8 mouse cellular contexts compared by ENCODE assay signal in the genomic region with DNA sequence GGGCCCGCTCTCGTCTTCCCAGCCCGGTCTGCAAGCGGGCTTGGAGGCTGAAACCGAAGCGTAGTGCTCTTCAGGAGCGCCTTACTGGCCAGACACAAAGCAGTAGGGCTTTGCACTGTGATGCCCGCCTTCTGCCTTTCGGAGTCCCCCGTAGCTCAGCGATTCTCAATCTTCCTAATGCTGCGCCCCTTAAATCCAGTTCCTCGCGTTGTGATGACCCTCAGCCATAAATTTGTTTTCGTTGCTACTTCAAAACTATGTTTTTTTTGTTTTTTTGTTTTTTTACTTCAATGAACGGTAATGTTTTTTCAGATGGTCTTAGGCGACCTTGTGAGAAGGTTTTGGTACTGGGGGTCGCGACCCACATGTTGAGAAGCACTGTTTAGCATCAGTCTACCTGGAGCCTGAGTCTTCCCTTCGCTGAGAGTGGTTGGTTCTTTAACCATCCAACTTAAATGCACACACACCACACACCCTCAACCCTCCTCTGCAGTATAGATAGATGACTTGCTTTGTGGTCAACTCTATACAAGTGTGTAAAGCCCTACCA. TPM values are rescaled to one million over a fixed set of nuclear protein-coding genes. Genes with fewer than 3 reads are reported as not detected.
DNase-seq lines count a peak whose midpoint lies in the region; ATAC-seq and TF ChIP-seq lines count a peak whose summit lies in the region.

No protein-coding gene starts in this region.

- no peak for TF ChIP-seq POLR2A in bone marrow macrophage, adult 2 months (IDR thresholded peaks at IDR 0.05; ENCODE audit: borderline replicate concordance, low read depth, low read length)

- no peak for DNase-seq in heart, adult 9 months (ENCODE audit: low spot score in 2 of 2)
- no peak for DNase-seq in hindbrain, embryonic 14.5 days (ENCODE audit: low spot score)
- no peak for DNase-seq in right cerebral cortex, postnatal 10 days (ENCODE audit: low spot score in 2 of 2)
- DNase-seq in cerebellum, postnatal 10 days: no peak
- DNase-seq in adrenal gland, postnatal 25 days: no peak

- H3K27me3 ChIP-seq in heart, embryonic 14.5 days (ENCODE audit: control insufficient read depth, insufficient read depth, low read length): no peaks in the 10 kb centered on the region
- no peaks in the 10 kb centered on the region for H3K27me3 ChIP-seq in hindbrain, embryonic 14.5 days (ENCODE audit: control insufficient read depth, insufficient read depth, low read length)
- H3K27me3 ChIP-seq in midbrain, embryonic 12.5 days: no peaks in the 10 kb centered on the region

- TF ChIP-seq CTCF in bone marrow macrophage, adult 2 months (IDR thresholded peaks at IDR 0.05; ENCODE audit: low read depth, low read length): no peak

- peak overlapping the region; percentile 92 for H3K4me2 ChIP-seq in heart, embryonic 14.5 days (ENCODE audit: low read length)
- peak overlapping the region; percentile 87 for H3K4me2 ChIP-seq in hindbrain, embryonic 14.5 days (replicated peaks)
- peak overlapping the region; percentile 96 for H3K4me2 ChIP-seq in midbrain, embryonic 12.5 days (replicated peaks)

- H3K36me3 ChIP-seq in heart, embryonic 14.5 days (ENCODE audit: control insufficient read depth, insufficient read depth, low read length): no peaks in the 10 kb centered on the region
- no peaks in the 10 kb centered on the region; the same call in 1 of the 2 replicates for H3K36me3 ChIP-seq in hindbrain, embryonic 14.5 days (replicated peaks; ENCODE audit: control insufficient read depth, insufficient read depth)
- peaks cover 10% of the 10 kb centered on the region; the same call in 1 of the 2 replicates for H3K36me3 ChIP-seq in midbrain, embryonic 12.5 days

- peaks cover 5 to 21% of the 10 kb centered on the region in 2 experiments for H3K4me1 ChIP-seq in heart, embryonic 14.5 days (ENCODE audit: control insufficient read depth in 2 of 2, insufficient read depth in 2 of 2, low read length in 2 of 2)
- peaks cover 13% of the 10 kb centered on the region for H3K4me1 ChIP-seq in bone marrow macrophage, adult 2 months (ENCODE audit: control insufficient read depth, insufficient read depth, low read length)
- peaks cover 26% of the 10 kb centered on the region for H3K4me1 ChIP-seq in hindbrain, embryonic 14.5 days (replicated peaks; ENCODE audit: control insufficient read depth, insufficient read depth, low read length)
- peaks cover 13% of the 10 kb centered on the region for H3K4me1 ChIP-seq in midbrain, embryonic 12.5 days

- H3K9me3 ChIP-seq in heart, embryonic 14.5 days (ENCODE audit: control insufficient read depth, low read length): no peaks in the 10 kb centered on the region
- H3K9me3 ChIP-seq in hindbrain, embryonic 14.5 days (ENCODE audit: control insufficient read depth, low read length): no peaks in the 10 kb centered on the region
- no peaks in the 10 kb centered on the region for H3K9me3 ChIP-seq in midbrain, embryonic 12.5 days

- H3K27ac ChIP-seq in heart, embryonic 14.5 days (replicated peaks in 1 of 2; ENCODE audit: control insufficient read depth in 1 of 2, insufficient read depth in 1 of 2, low read depth in 2 of 2, low read length in 2 of 2): peak overlapping the region; percentile 85 to 89
- H3K27ac ChIP-seq in bone marrow macrophage, adult 2 months (ENCODE audit: insufficient read depth, low read depth, low read length): peak overlapping the region; percentile 75
- H3K27ac ChIP-seq in hindbrain, embryonic 14.5 days: peak overlapping the region; percentile 88
- peak overlapping the region; percentile 91 for H3K27ac ChIP-seq in midbrain, embryonic 12.5 days (replicated peaks)

- peak overlapping the region; percentile 92 to 94 for H3K4me3 ChIP-seq in heart, embryonic 14.5 days (ENCODE audit: control insufficient read depth in 1 of 2, insufficient read depth in 1 of 2, low read depth in 1 of 2, low read length in 2 of 2)
- H3K4me3 ChIP-seq in bone marrow macrophage, adult 2 months (ENCODE audit: insufficient read depth, low read length): peak overlapping the region; percentile 98
- H3K4me3 ChIP-seq in hindbrain, embryonic 14.5 days (replicated peaks; ENCODE audit: low read length): peak overlapping the region; percentile 99
- H3K4me3 ChIP-seq in midbrain, embryonic 12.5 days: peak overlapping the region; percentile 98

- H3K9ac ChIP-seq in heart, embryonic 14.5 days (ENCODE audit: low read length): peak overlapping the region; percentile 94
- peak overlapping the region; percentile 96 for H3K9ac ChIP-seq in hindbrain, embryonic 14.5 days
- H3K9ac ChIP-seq in midbrain, embryonic 12.5 days (replicated peaks): peak overlapping the region; percentile 91

- WGBS in heart, embryonic 14.5 days: under 1% methylated on average over 20 of the region's 20 CpGs
- 1% methylated on average over 20 of the region's 20 CpGs for WGBS in hindbrain, embryonic 14.5 days
- 1% methylated on average over 20 of the region's 20 CpGs for WGBS in midbrain, embryonic 12.5 days

- 0 out of 2 replicates have a peak, but pooled peaks have one; percentile 3 for ATAC-seq in heart, embryonic 14.5 days (ENCODE audit: insufficient number of reproducible peaks, insufficient read depth, low FRiP score, low read depth)
- peak; percentile 13; the same call in 1 of the 2 replicates for ATAC-seq in hindbrain, embryonic 14.5 days (ENCODE audit: low FRiP score)
- peak; percentile 25 for ATAC-seq in midbrain, embryonic 12.5 days (ENCODE audit: low FRiP score, low read depth)

RNA-seq across cellular contexts. Expression of gene Psma6, which starts 15.2 kb away (rescaled TPM):
- 327 and 344 TPM in 2 replicates for polyA plus RNA-seq in heart, embryonic 14.5 days (2014; fragmentation: Nextera tagmentation; extraction: Ambion mirVana)
- 140 and 150 TPM in 2 replicates for polyA plus RNA-seq in bone marrow macrophage, adult 2 months (2012; ENCODE audit: insufficient read depth, insufficient read length, missing spikeins)
- 403 and 442 TPM in 2 replicates for polyA plus RNA-seq in hindbrain, embryonic 14.5 days (2014; fragmentation: Nextera tagmentation; extraction: Ambion mirVana)
- 426 and 434 TPM in 2 replicates for polyA plus RNA-seq in midbrain, embryonic 12.5 days (2016; fragmentation: Nextera tagmentation; extraction: Ambion mirVana)
- total RNA-seq in adrenal gland, postnatal 25 days (2021): 216 and 229 TPM in 2 replicates
